Mouse (Mus musculus) urinary bladder, postnatal 25 days (tissue): ENCODE measurements around the gene Pih1d1.
"Not testable (repeated sequence)": the region's sequence is repeated elsewhere in the genome, so short reads cannot be mapped to it uniquely, and the experiment has no call there.

Source experiments
- DNase-seq: peaks from one replicate; pipeline ENCODE4 v3.0.0; 2022; ENCODE audit warnings: low spot score

Gene Pih1d1

GRCm38 (mm10) chr7:45167761-45168445, 13.8 kb downstream of the Pih1d1 start:
- DNase-seq, result no peak

- no peak for DNase-seq
Measured at GRCm38 (mm10) chr7:45168656-45169055, 14.6 kb downstream of the Pih1d1 start.

- no peak for DNase-seq
Measured at GRCm38 (mm10) chr7:45169495-45169894, 15.4 kb downstream of the Pih1d1 start.

GRCm38 (mm10) chr7:45172974-45173373, 18.9 kb downstream of the Pih1d1 start:
- no peak for DNase-seq

- DNase-seq, result not testable (repeated sequence)
Measured at GRCm38 (mm10) chr7:45173772-45174171, 19.7 kb downstream of the Pih1d1 start.

GRCm38 (mm10) chr7:45174567-45175280, 20.6 kb downstream of the Pih1d1 start:
- no peak for DNase-seq

GRCm38 (mm10) chr7:45175398-45175797, 21.3 kb downstream of the Pih1d1 start:
- DNase-seq, result no peak

GRCm38 (mm10) chr7:45175929-45176328, 21.8 kb downstream of the Pih1d1 start:
- no peak for DNase-seq

GRCm38 (mm10) chr7:45176356-45176755, 22.3 kb downstream of the Pih1d1 start:
- DNase-seq, result no peak

- DNase-seq, result no peak
Measured at GRCm38 (mm10) chr7:45178550-45178949, 24.4 kb downstream of the Pih1d1 start.

GRCm38 (mm10) chr7:45179469-45179868, 25.4 kb downstream of the Pih1d1 start, which contains the start of gene Gfy:
Gene Gfy, minus strand, starts transcription at chr7:45179569.
- no peak for DNase-seq

- no peak for DNase-seq
Measured at GRCm38 (mm10) chr7:45180896-45181477, 26.9 kb downstream of the Pih1d1 start, which contains the start of gene Pth2. Gene Pth2, plus strand, starts transcription at chr7:45180995.

GRCm38 (mm10) chr7:45181540-45181939, 27.4 kb downstream of the Pih1d1 start:
- no peak for DNase-seq

- peak; percentile 72 for DNase-seq
Measured at GRCm38 (mm10) chr7:45182199-45182601, 28.1 kb downstream of the Pih1d1 start.

- DNase-seq, result no peak
Measured at GRCm38 (mm10) chr7:45182606-45183005, 28.5 kb downstream of the Pih1d1 start.

GRCm38 (mm10) chr7:45183672-45184071, 29.6 kb downstream of the Pih1d1 start:
- DNase-seq, result no peak

- no peak for DNase-seq
Measured at GRCm38 (mm10) chr7:45185921-45186320, 31.8 kb downstream of the Pih1d1 start.

GRCm38 (mm10) chr7:45189600-45189999, 35.5 kb downstream of the Pih1d1 start:
- DNase-seq, result no peak

- no peak for DNase-seq
Measured at GRCm38 (mm10) chr7:45190186-45190585, 36.1 kb downstream of the Pih1d1 start.

GRCm38 (mm10) chr7:45191161-45191560, 37.1 kb downstream of the Pih1d1 start:
- DNase-seq, result no peak

GRCm38 (mm10) chr7:45191803-45192363, 37.8 kb downstream of the Pih1d1 start:
- no peak for DNase-seq

- no peak for DNase-seq
Measured at GRCm38 (mm10) chr7:45192585-45193310, 38.6 kb downstream of the Pih1d1 start.
